Mouse (Mus musculus) ES-Bruce4 (cell line): ENCODE results near the gene Alpk3. TPM values are rescaled to one million over a fixed set of nuclear protein-coding genes. Genes with fewer than 3 reads are reported as not detected.
A peak's percentile ranks its signal among the peaks of the same experiment; 100 is the strongest.

ENCODE experiments used
- H3K27ac ChIP-seq: 2 replicates; pipeline ENCODE4 v1.5.1; 2012; ENCODE audit warnings: low read length, inconsistent platforms; ENCODE audit not compliant: insufficient read depth
- H3K27me3 ChIP-seq: 2 replicates; pipeline ENCODE4 v1.6.1; 2012; ENCODE audit warnings: mild to moderate bottlenecking, low read length, inconsistent platforms; ENCODE audit not compliant: control insufficient read depth, poor library complexity, insufficient read depth, severe bottlenecking
- H3K36me3 ChIP-seq: 2 replicates; pipeline ENCODE4 v1.6.1; 2012; ENCODE audit warnings: inconsistent platforms, mild to moderate bottlenecking, low read length, moderate library complexity; ENCODE audit not compliant: control insufficient read depth, poor library complexity, insufficient read depth, severe bottlenecking
- H3K4me1 ChIP-seq: one replicate; pipeline ENCODE4 v1.8.1; 2011; ENCODE audit warnings: low read length; ENCODE audit not compliant: control insufficient read depth, insufficient read depth
- H3K4me3 ChIP-seq: 2 replicates; pipeline ENCODE4 v1.5.1; 2011; ENCODE audit warnings: low read depth, mild to moderate bottlenecking, low read length
- H3K9ac ChIP-seq: 2 replicates; pipeline ENCODE4 v1.6.1; 2012; ENCODE audit warnings: low read depth, mild to moderate bottlenecking, inconsistent platforms; ENCODE audit not compliant: poor library complexity, severe bottlenecking
- H3K9me3 ChIP-seq: replicated peaks from 2 replicates; pipeline ENCODE4 v1.6.1; 2012; ENCODE audit warnings: mild to moderate bottlenecking, low read length, inconsistent platforms; ENCODE audit not compliant: control insufficient read depth, poor library complexity, insufficient read depth, severe bottlenecking
- CTCF ChIP-seq: IDR thresholded peaks from one replicate; pipeline ENCODE4 v1.8.1; 2011; ENCODE audit warnings: low read depth, low read length
- EP300 ChIP-seq: IDR thresholded peaks from 2 replicates; pipeline ENCODE4 v1.6.1; 2011; ENCODE audit warnings: low read depth, low read length; ENCODE audit not compliant: insufficient read depth
- POLR2A ChIP-seq: IDR thresholded peaks from one replicate; pipeline ENCODE4 v1.8.1; 2011; ENCODE audit warnings: low read length; ENCODE audit not compliant: insufficient read depth
- polyA plus RNA-seq: library from polyadenylated mRNA; stranded (reverse); fragments of >200 nt; gene quantifications from 2 replicates; pipeline ENCODE4 v1.2.4, GENCODE M21; 2011; ENCODE audit warnings: low read depth; ENCODE audit not compliant: missing spikeins, insufficient read depth, insufficient read length

Gene Alpk3
- polyA plus RNA-seq, 1 experiment = 3.1 TPM

DNA sequence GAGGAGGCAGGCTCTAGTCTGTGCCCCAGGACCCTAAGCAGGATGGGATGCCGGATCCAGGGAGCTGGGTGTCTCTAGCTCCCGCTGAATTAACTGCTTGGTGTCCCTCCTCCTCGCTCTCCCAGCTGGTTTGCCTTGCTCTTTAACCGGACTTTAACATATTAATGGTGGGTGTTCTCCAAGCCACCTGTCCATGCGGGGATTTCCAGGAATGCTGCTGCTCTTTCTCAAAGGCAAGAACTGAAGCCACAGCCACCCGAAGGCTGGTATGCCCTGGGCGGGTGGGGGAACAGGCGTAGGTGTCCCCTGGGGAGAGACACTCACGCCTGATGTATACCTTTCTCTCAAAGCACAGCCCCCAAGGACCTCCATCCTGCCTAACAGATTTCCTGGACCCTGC lies 5.9 kb downstream of the Alpk3 start:
- H3K4me3 ChIP-seq = peak overlapping the region; percentile 51
- no peaks in the 10 kb centered on the region for H3K9me3 ChIP-seq
- H3K36me3 ChIP-seq = no peaks in the 10 kb centered on the region
- H3K4me1 ChIP-seq = peaks cover 5% of the 10 kb centered on the region
- H3K27me3 ChIP-seq = no peaks in the 10 kb centered on the region
- peak overlapping the region; percentile 40 for H3K9ac ChIP-seq
- peak overlapping the region; percentile 62 for H3K27ac ChIP-seq
- TF ChIP-seq EP300 (peak; percentile 94), POLR2A (peak; percentile 5), CTCF (no peak)

- Histone ChIP-seq H3K9me3 (no peaks in the 10 kb centered on the region), H3K4me1 (peaks cover 5% of the 10 kb centered on the region), H3K27ac (no peak overlapping the region), H3K9ac (no peak overlapping the region), H3K27me3 (no peaks in the 10 kb centered on the region), H3K36me3 (no peaks in the 10 kb centered on the region), H3K4me3 (no peak overlapping the region)
- TF ChIP-seq EP300 (no peak), POLR2A (no peak), CTCF (no peak)
Measured at GRCm38 (mm10) chr7:81066714-81067113, 9.3 kb downstream of the Alpk3 start.

DNA sequence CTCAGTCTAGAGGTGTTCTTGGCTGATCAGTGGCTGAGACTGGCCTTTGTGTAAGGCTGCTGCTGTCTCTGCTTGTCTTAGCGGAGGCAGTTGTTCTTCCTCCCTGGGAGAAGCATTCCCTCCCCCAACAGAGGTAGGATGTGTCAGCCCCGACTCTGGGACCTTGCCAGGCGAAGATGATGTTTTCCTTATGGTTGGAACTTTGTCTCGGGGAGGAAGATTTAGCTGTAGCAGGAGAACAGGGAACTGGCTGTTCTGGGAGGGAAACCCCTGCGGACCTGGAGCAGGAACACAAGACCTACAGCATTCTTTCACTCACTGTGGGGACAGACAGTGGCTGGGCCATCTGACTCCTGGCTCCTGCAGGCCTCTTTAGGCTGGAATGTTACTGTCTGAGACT lies 15.1 kb downstream of the Alpk3 start:
- Histone ChIP-seq H3K4me3 (no peak overlapping the region), H3K36me3 (no peaks in the 10 kb centered on the region), H3K27ac (no peak overlapping the region), H3K4me1 (peaks cover 3% of the 10 kb centered on the region), H3K9ac (no peak overlapping the region), H3K9me3 (no peaks in the 10 kb centered on the region), H3K27me3 (no peaks in the 10 kb centered on the region)
- no peak for TF ChIP-seq EP300
- TF ChIP-seq POLR2A = no peak
- TF ChIP-seq CTCF = no peak

DNA sequence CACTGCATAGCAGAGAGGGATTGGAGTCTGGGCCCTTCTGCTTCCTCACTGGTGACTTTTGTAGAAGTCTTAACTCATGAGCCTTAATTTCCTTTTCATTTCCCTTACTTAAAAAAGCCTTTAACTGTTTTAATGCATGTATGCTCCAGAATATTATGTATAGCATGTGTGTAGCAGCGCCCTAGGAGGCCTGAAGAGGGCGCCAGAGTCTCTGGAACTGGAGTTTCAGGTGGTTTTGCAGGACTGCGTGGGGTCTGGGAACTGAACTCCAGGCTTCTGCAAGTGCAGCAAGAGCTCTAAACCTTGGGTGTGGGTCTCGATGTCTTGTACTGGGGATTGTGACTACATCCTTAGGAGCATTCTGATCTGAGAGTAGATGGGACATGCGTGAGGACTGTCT lies 15.9 kb downstream of the Alpk3 start:
- H3K4me1 ChIP-seq = peaks cover 3% of the 10 kb centered on the region
- H3K27me3 ChIP-seq = no peaks in the 10 kb centered on the region
- no peak overlapping the region for H3K27ac ChIP-seq
- no peaks in the 10 kb centered on the region for H3K36me3 ChIP-seq
- H3K9ac ChIP-seq = no peak overlapping the region
- H3K9me3 ChIP-seq = no peaks in the 10 kb centered on the region
- TF ChIP-seq POLR2A (no peak), CTCF (peak; percentile 58)
- no peak overlapping the region for H3K4me3 ChIP-seq

DNA sequence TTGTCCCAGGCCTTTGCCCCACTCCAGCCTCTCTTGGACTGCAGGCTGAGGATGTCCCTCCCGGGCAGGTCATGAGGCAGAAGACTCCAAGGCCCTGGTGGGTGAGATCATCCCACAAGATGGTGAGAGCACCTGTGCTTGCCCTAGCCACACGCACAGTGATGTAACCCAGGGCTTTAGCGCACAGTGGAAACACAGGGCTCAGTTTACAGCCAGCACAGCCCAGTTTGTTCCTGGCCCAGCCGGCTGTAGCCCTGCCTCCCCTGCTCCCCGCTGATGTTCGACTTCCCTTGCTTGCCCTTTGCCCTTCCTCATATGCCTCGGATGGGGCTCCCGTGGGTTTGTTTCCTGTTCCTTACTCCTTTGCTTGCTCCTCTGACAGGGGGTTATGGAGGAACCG lies 17.1 kb downstream of the Alpk3 start:
- Histone ChIP-seq H3K9me3 (no peaks in the 10 kb centered on the region), H3K4me3 (no peak overlapping the region), H3K36me3 (no peaks in the 10 kb centered on the region), H3K27me3 (no peaks in the 10 kb centered on the region), H3K9ac (no peak overlapping the region), H3K27ac (0 out of 2 replicates have a peak overlapping the region, but pooled peaks have one; percentile 1), H3K4me1 (peaks cover 3% of the 10 kb centered on the region)
- TF ChIP-seq EP300 (peak; percentile 43; the same call in 1 of the 2 replicates), CTCF (no peak)

GRCm38 (mm10) chr7:81075299-81075698 lies 17.9 kb downstream of the Alpk3 start:
- Histone ChIP-seq H3K27ac (no peak overlapping the region), H3K9ac (no peak overlapping the region), H3K9me3 (no peaks in the 10 kb centered on the region), H3K4me1 (peaks cover 3% of the 10 kb centered on the region), H3K36me3 (no peaks in the 10 kb centered on the region), H3K27me3 (no peaks in the 10 kb centered on the region), H3K4me3 (no peak overlapping the region)
- no peak for TF ChIP-seq CTCF
- TF ChIP-seq EP300 = no peak
- no peak for TF ChIP-seq POLR2A
